Mouse (Mus musculus) hindbrain, postnatal 0 days (tissue): ENCODE data around the gene Nlrp6. TPM values are rescaled to one million over a fixed set of nuclear protein-coding genes. Genes with fewer than 3 reads are reported as not detected.
"Not testable (repeated sequence)": the region's sequence is repeated elsewhere in the genome, so short reads cannot be mapped to it uniquely, and the experiment has no call there.

Source experiments
- ATAC-seq: fragments of 200-750 bp; cut with Nextera tagmentation; 2 replicates; pipeline ENCODE4 v1.8.0; 2017; ENCODE audit warnings: mild to moderate bottlenecking, moderate TSS enrichment, moderate library complexity
- DNase-seq: peaks from one replicate; pipeline ENCODE4 v3.0.0-alpha.2; 2015; ENCODE audit warnings: low spot score
- H3K27ac ChIP-seq: fragments of 300-500 bp; sonication (generic); 2 replicates; pipeline ENCODE4 v1.5.1; 2014; ENCODE audit warnings: mild to moderate bottlenecking
- H3K27me3 ChIP-seq: fragments of 300-500 bp; sonication (generic); 2 replicates; pipeline ENCODE4 v1.6.1; 2014; ENCODE audit warnings: low read length, mixed read lengths; ENCODE audit not compliant: insufficient read depth
- H3K36me3 ChIP-seq: fragments of 300-500 bp; sonication (generic); 2 replicates; pipeline ENCODE4 v1.6.1; 2014; ENCODE audit warnings: low read length, mixed read lengths; ENCODE audit not compliant: insufficient read depth
- H3K4me1 ChIP-seq: fragments of 300-500 bp; sonication (generic); 2 replicates; pipeline ENCODE4 v1.6.1; 2014; ENCODE audit warnings: antibody characterized with exemption, low read length, mixed read lengths; ENCODE audit not compliant: insufficient read depth
- H3K4me2 ChIP-seq: fragments of 300-500 bp; sonication (generic); 2 replicates; pipeline ENCODE4 v1.6.1; 2014; ENCODE audit warnings: low read depth, mild to moderate bottlenecking, low read length, moderate library complexity, mixed read lengths
- H3K4me3 ChIP-seq: fragments of 300-500 bp; sonication (generic); 2 replicates; pipeline ENCODE4 v1.5.1; 2014; ENCODE audit warnings: low read length
- H3K9ac ChIP-seq: fragments of 300-500 bp; sonication (generic); replicated peaks from 2 replicates; pipeline ENCODE4 v1.6.1; 2014; ENCODE audit warnings: mild to moderate bottlenecking, low read length, moderate library complexity, mixed read lengths
- H3K9me3 ChIP-seq: fragments of 300-500 bp; sonication (generic); 2 replicates; pipeline ENCODE4 v1.6.1; 2016; ENCODE audit warnings: low read length, mixed read lengths
- CTCF ChIP-seq: IDR thresholded peaks from 2 replicates; pipeline ENCODE4 v1.5.1; 2016; ENCODE audit warnings: antibody characterized with exemption, control low read depth, low read depth
- WGBS: fragments of 180-500 bp; shearing (Covaris S2); extraction: QIAGEN DNeasy Blood & Tissue Kit; methylation state at CpG from one replicate; pipeline ENCODE4 v1.1.7; 2014; 5-methylcytosine and 5-hydroxymethylcytosine counted together
- polyA plus RNA-seq: library from polyadenylated mRNA; unstranded; fragments of >200 nt; fragmentation: Nextera tagmentation; extraction: Ambion mirVana; gene quantifications from 2 replicates; pipeline ENCODE4 v1.2.1, GENCODE M21; 2015
- total RNA-seq: library from RNA; depleted of rRNA; stranded (reverse); fragments of >200 nt; gene quantifications from 2 replicates; pipeline ENCODE4 v1.2.3, GENCODE M21; 2014

Gene Nlrp6
- total and polyA plus RNA-seq, 2 experiments from 2014 or later = 0.61 to 1.1 TPM

DNA sequence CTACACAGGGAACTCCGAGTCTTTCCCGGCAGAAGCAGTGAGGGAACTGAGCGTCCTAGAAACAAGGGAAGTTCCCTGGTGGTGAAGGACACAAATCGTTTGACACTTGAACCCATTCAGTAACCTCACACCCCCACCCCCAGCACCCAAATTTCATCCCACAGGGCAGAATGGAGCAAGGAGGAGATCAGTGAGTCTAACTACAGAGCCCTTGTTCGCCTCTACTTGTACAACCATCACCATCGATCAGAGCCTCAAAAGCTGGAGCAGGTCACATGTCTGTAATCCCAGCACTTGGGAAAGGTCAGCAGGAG is 35.8 kb downstream of the Nlrp6 start:
- no peak overlapping the region for H3K9ac ChIP-seq
- no peaks in the 10 kb centered on the region; the same call in 1 of the 2 replicates for H3K4me1 ChIP-seq
- no peak overlapping the region for H3K4me2 ChIP-seq
- no peaks in the 10 kb centered on the region for H3K27me3 ChIP-seq
- no peaks in the 10 kb centered on the region for H3K9me3 ChIP-seq
- H3K4me3 ChIP-seq = no peak overlapping the region
- WGBS = 55% methylated on average over 6 of the region's 6 CpGs
- TF ChIP-seq CTCF = no peak
- no peaks in the 10 kb centered on the region for H3K36me3 ChIP-seq
- ATAC-seq = no peak
- no peak for DNase-seq
- no peak overlapping the region for H3K27ac ChIP-seq

DNA sequence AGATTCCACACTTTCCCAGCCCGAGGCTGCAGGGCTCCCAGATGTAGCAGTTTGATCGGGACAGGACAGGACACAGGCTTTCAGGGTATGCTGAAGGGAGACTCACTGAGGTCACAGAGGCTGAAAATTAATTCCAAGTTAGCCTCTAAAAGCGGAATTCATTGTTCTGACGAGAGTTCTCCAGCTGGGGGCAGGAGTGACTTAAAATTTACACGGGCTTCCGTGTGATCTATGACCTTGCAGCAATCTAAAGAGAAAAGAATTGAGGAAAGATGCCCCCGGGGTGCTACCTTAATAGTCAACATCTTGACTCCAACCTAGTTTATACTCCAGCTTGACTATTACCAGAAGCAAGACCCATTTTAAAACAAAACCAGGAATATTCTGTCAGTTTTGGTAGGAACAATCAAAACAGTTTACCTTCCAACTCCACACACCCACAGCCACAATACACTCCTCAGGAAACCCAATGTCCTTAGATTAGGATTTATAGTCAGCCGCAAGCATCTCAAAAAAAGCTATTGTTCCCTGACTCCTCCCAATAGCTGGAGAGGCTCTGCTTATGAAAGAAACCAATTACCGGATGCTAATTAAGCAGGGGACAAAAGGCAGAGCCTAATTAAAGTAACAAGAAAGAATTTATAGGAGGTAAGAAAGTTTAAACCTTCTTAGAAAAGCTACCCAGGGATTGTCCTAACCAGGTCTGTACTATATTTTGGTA is 38.6 kb downstream of the Nlrp6 start:
- peak; percentile 60 for TF ChIP-seq CTCF
- WGBS = 7% methylated on average over 9 of the region's 9 CpGs
- no peaks in the 10 kb centered on the region; the same call in 1 of the 2 replicates for H3K4me1 ChIP-seq
- H3K9me3 ChIP-seq = no peaks in the 10 kb centered on the region
- ATAC-seq (no peak), DNase-seq (peak; percentile 71)
- H3K36me3 ChIP-seq = no peaks in the 10 kb centered on the region
- H3K27ac ChIP-seq = no peak overlapping the region
- no peak overlapping the region for H3K9ac ChIP-seq
- no peaks in the 10 kb centered on the region for H3K27me3 ChIP-seq
- H3K4me3 ChIP-seq = no peak overlapping the region
- H3K4me2 ChIP-seq = no peak overlapping the region

DNA sequence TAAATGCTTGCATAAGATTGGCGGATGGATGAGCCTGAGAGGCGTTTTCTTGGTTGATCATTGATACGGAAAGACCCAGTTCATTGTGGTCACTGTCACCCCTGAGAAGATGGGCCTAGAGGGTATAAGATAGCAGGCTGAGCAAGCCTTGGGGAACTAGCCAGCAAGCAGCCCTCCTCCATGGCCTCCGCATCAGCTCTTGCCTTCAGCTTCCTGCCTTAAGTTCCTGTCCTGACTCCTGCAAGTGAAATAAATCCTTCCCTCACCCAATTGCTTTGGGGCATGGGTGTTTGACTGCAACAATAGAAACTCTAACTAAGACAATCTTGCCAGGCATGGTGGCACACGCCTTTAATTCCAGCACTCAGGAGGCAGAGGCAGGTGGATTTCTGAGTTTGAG is 39.3 kb downstream of the Nlrp6 start:
- Histone ChIP-seq H3K4me1 (no peaks in the 10 kb centered on the region), H3K36me3 (no peaks in the 10 kb centered on the region), H3K9me3 (no peaks in the 10 kb centered on the region), H3K9ac (no peak overlapping the region), H3K27ac (no peak overlapping the region), H3K4me2 (no peak overlapping the region), H3K4me3 (no peak overlapping the region), H3K27me3 (no peaks in the 10 kb centered on the region)
- no peak for TF ChIP-seq CTCF
- no peak for DNase-seq
- no peak for ATAC-seq
- WGBS = 67% methylated on average over 5 of the region's 5 CpGs

DNA sequence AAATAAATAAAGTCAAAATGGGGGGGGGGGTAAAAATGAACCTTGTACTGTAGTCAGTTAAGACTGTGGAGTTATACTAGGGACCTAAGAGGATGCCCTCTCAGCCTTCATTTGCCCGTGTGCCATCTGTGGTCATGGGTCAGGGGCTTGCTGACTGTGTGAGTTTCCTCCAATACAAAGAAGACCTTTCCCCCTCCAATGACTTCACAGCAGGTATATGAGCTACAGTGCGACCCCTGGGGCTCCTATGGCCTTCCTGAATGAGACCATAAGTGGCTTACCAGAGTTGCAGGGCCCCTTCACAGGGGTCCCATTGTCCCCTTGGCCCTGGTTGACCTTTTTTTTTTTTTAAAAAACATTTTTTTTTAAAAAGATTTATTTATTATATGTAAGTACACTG is 40.7 kb downstream of the Nlrp6 start:
- ATAC-seq (no peak), DNase-seq (no peak)
- H3K36me3 ChIP-seq = no peaks in the 10 kb centered on the region
- no peaks in the 10 kb centered on the region for H3K27me3 ChIP-seq
- no peak for TF ChIP-seq CTCF
- H3K9ac ChIP-seq = no peak overlapping the region
- no peak overlapping the region for H3K4me2 ChIP-seq
- H3K27ac ChIP-seq = no peak overlapping the region
- H3K4me3 ChIP-seq = no peak overlapping the region
- H3K9me3 ChIP-seq = no peaks in the 10 kb centered on the region
- H3K4me1 ChIP-seq = no peaks in the 10 kb centered on the region
- 51% methylated on average over 2 of the region's 2 CpGs for whole genome bisulfite sequencing

DNA sequence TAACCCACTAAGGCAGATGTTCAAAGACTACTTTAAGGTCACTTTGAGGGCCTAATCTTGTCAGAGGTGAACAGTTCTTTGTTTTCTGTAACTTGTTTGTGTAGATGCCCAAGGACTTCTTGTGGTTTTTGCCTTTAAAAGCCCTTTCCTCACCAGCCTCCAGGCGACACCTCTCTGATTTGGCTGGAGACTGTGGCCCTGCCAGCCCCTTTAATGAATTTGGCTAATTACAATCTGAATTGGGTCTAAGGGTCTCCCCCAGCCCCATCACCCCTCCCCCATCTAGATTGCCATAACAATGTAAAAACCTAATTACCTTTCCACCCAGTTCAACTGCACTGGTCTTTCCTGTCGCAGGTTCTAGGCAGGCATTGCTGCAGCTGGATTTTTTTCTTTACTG is 42.0 kb downstream of the Nlrp6 start:
- DNase-seq (no peak), ATAC-seq (no peak)
- no peak overlapping the region for H3K4me3 ChIP-seq
- no peaks in the 10 kb centered on the region for H3K36me3 ChIP-seq
- no peaks in the 10 kb centered on the region for H3K9me3 ChIP-seq
- H3K27ac ChIP-seq = no peak overlapping the region
- no peaks in the 10 kb centered on the region for H3K4me1 ChIP-seq
- WGBS = 67% methylated on average over 2 of the region's 2 CpGs
- no peak for TF ChIP-seq CTCF
- H3K9ac ChIP-seq = no peak overlapping the region
- H3K27me3 ChIP-seq = no peaks in the 10 kb centered on the region
- no peak overlapping the region for H3K4me2 ChIP-seq

DNA sequence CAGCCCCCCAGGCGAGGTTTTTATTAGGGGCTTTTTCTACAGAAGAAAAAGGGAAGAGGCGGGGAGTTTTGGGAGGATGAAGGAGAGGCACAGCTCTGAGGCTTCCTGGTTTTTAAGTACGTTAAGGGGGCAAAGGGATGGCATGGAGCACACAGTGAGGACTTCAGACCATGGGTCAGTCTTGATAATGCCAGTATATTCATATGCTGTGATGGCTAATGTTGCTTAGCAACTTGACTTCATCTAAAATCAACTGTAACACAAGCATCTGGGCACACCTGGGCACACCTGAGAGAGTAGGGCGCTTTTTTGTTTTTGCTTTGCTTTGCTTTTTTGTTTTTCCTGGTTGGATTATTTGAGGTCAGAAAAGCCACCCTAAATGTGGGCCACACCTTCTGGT is 46.2 kb downstream of the Nlrp6 start, which contains the start of gene Ifitm1:
Gene Ifitm1, plus strand, starts transcription at position 301 of the 400 bp plus-strand sequence.
- TF ChIP-seq CTCF = no peak
- H3K9ac ChIP-seq = no peak within 1 kb of the TSS
- 94% methylated on average over 4 of the region's 4 CpGs for WGBS

DNA sequence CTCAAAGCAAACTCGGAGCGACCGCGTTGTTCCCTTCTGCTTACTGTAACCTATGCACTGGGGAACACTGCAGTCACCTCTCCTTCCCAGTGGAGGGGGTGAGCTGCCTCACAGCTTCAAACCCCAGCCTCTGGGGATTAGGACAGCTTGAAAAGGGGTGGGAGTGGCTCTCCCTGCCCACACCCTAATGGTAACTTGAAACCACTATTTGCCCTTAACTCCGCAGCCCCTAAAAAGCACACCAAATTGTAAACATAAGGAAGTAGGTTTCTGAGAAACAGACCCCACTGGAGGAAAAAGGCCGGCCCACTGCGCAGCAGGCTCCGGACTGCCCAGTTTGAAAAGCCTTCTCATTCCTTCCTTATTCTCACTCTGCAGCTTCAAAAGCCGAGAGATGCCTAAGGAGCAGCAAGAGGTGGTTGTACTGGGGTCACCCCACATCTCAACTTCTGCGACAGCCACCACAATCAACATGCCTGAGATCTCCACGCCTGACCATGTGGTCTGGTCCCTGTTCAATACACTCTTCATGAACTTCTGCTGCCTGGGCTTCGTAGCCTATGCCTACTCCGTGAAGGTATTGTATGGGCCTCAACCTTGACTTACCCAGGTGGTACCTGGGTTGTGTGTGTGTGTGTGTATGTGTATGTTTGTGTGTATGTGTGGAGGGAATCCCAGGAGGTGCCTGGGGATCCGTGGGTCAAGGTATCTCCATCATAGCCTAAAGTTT is 47.3 kb downstream of the Nlrp6 start:
- no peak for TF ChIP-seq CTCF
- Histone ChIP-seq H3K4me3 (no peak overlapping the region), H3K9ac (no peak overlapping the region), H3K27me3 (no peaks in the 10 kb centered on the region), H3K4me2 (no peak overlapping the region), H3K9me3 (no peaks in the 10 kb centered on the region), H3K27ac (no peak overlapping the region), H3K4me1 (no peaks in the 10 kb centered on the region), H3K36me3 (no peaks in the 10 kb centered on the region)
- DNase-seq (no peak), ATAC-seq (no peak)
- 16% methylated on average over 14 of the region's 14 CpGs for WGBS

More for the DNA sequence above, 46.2 kb downstream of the Nlrp6 start, which contains the start of gene Ifitm1:
- DNase-seq (no peak), ATAC-seq (no peak)
- Histone ChIP-seq H3K4me1 (no peaks in the 10 kb centered on the region), H3K9me3 (no peaks in the 10 kb centered on the region), H3K27me3 (no peaks in the 10 kb centered on the region), H3K36me3 (no peaks in the 10 kb centered on the region), H3K27ac (no peak within 1 kb of the TSS), H3K4me2 (no peak within 1 kb of the TSS), H3K4me3 (no peak within 1 kb of the TSS)

DNA sequence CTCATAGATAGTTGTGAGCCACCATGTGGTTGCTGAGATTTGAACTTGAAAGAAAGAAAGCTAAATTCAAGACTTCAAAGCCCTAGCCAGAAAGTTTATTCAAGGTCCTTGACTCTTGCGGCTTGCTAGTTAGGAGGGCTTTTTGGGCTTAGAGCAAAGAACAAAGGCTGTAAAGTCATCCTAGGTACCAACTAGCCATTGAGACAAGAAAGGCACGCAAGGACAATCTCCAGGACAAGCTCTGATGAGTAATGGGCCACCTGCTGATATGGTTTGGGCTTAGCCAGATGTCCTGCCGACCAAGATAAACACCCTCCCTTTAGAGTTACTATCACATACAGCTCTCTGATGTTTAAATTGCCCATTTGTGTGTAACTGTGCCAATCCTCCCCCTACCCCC is 48.0 kb downstream of the Nlrp6 start:
- not testable (repeated sequence) for ATAC-seq, H3K9ac ChIP-seq, H3K36me3 ChIP-seq, H3K4me1 ChIP-seq, DNase-seq, H3K4me3 ChIP-seq, H3K4me2 ChIP-seq, H3K9me3 ChIP-seq, H3K27ac ChIP-seq, H3K27me3 ChIP-seq
- 34% methylated on average over 3 of the region's 3 CpGs for WGBS
